Mouse (Mus musculus): Measurements from ENCODE around the gene Ubxn11.

Gene Ubxn11

GRCm38 (mm10) chr4:134101979-134102741, at the start of gene Ubxn11:
Gene Ubxn11, plus strand, starts transcription at chr4:134102570.
- DNase-seq = peak; percentile 92 to 94

- no peak for DNase-seq
Measured at GRCm38 (mm10) chr4:134053538-134053937, 48.8 kb upstream of the Ubxn11 start, which contains the start of gene Zfp683. Gene Zfp683, plus strand, starts transcription at chr4:134053838.

GRCm38 (mm10) chr4:134058166-134058715, 44.1 kb upstream of the Ubxn11 start:
- DNase-seq = no peak

- DNase-seq = no peak
Measured at GRCm38 (mm10) chr4:134058908-134059307, 43.5 kb upstream of the Ubxn11 start.

- no peak for DNase-seq
Measured at GRCm38 (mm10) chr4:134060135-134060865, 42.1 kb upstream of the Ubxn11 start, which contains the start of gene Crybg2. Gene Crybg2, plus strand, starts transcription at chr4:134060815.

GRCm38 (mm10) chr4:134061166-134061830, 41.1 kb upstream of the Ubxn11 start:
- DNase-seq = no peak

GRCm38 (mm10) chr4:134061944-134062446, 40.4 kb upstream of the Ubxn11 start:
- DNase-seq = no peak

- DNase-seq = no peak
Measured at GRCm38 (mm10) chr4:134062561-134062960, 39.8 kb upstream of the Ubxn11 start.

- DNase-seq = no peak
Measured at GRCm38 (mm10) chr4:134065431-134066004, 36.9 kb upstream of the Ubxn11 start.

- no peak for DNase-seq
Measured at GRCm38 (mm10) chr4:134067383-134067782, 35.0 kb upstream of the Ubxn11 start.

- DNase-seq = no peak
Measured at GRCm38 (mm10) chr4:134067833-134068544, 34.4 kb upstream of the Ubxn11 start.

GRCm38 (mm10) chr4:134068793-134069580, 33.4 kb upstream of the Ubxn11 start:
- no peak for DNase-seq

- peak; percentile 63 to 67 for DNase-seq
Measured at GRCm38 (mm10) chr4:134078694-134079093, 23.7 kb upstream of the Ubxn11 start.

- no peak for DNase-seq
Measured at GRCm38 (mm10) chr4:134080674-134081073, 21.7 kb upstream of the Ubxn11 start.

GRCm38 (mm10) chr4:134081730-134082386, 20.5 kb upstream of the Ubxn11 start:
- DNase-seq = peak; percentile 55 to 65

GRCm38 (mm10) chr4:134082460-134082859, 19.9 kb upstream of the Ubxn11 start:
- no peak for DNase-seq

GRCm38 (mm10) chr4:134084999-134085398, 17.4 kb upstream of the Ubxn11 start:
- no peak for DNase-seq

- peak; percentile 66 to 76 for DNase-seq
Measured at GRCm38 (mm10) chr4:134087412-134087811, 15.0 kb upstream of the Ubxn11 start.

- no peak for DNase-seq
Measured at GRCm38 (mm10) chr4:134089029-134089428, 13.3 kb upstream of the Ubxn11 start.

GRCm38 (mm10) chr4:134090521-134091224, 11.7 kb upstream of the Ubxn11 start:
- no peak for DNase-seq
